Mouse (Mus musculus) liver, embryonic 15.5 days (tissue): ENCODE measurements around the gene Nelfe. TPM values are rescaled to one million over a fixed set of nuclear protein-coding genes. Genes with fewer than 3 reads are reported as not detected.
A peak's percentile ranks its signal among the peaks of the same experiment; 100 is the strongest.
"Not testable (repeated sequence)": the region's sequence is repeated elsewhere in the genome, so short reads cannot be mapped to it uniquely, and the experiment has no call there.

Experiments used
- ATAC-seq: fragments of 200-750 bp; cut with Nextera tagmentation; 2 replicates; pipeline ENCODE4 v1.8.0; 2017; ENCODE audit warnings: moderate number of reproducible peaks, mild to moderate bottlenecking, moderate library complexity; ENCODE audit not compliant: insufficient read depth
- H3K27ac ChIP-seq: fragments of 300-500 bp; sonication (generic); replicated peaks from 2 replicates; pipeline ENCODE4 v1.5.1; 2015; ENCODE audit warnings: mild to moderate bottlenecking, inconsistent platforms
- H3K27me3 ChIP-seq: fragments of 300-500 bp; sonication (generic); 2 replicates; pipeline ENCODE4 v1.6.1; 2015; ENCODE audit warnings: mild to moderate bottlenecking, inconsistent platforms
- H3K36me3 ChIP-seq: fragments of 300-500 bp; sonication (generic); replicated peaks from 2 replicates; pipeline ENCODE4 v1.6.1; 2015; ENCODE audit warnings: moderate library complexity, mild to moderate bottlenecking, inconsistent platforms
- H3K4me1 ChIP-seq: fragments of 300-500 bp; sonication (generic); replicated peaks from 2 replicates; pipeline ENCODE4 v1.6.1; 2015; ENCODE audit warnings: inconsistent platforms
- H3K4me2 ChIP-seq: fragments of 300-500 bp; sonication (generic); 2 replicates; pipeline ENCODE4 v1.6.1; 2015; ENCODE audit warnings: moderate library complexity, mild to moderate bottlenecking, inconsistent platforms
- H3K4me3 ChIP-seq: fragments of 300-500 bp; sonication (generic); replicated peaks from 2 replicates; pipeline ENCODE4 v1.5.1; 2015; ENCODE audit warnings: mild to moderate bottlenecking, inconsistent platforms
- H3K9ac ChIP-seq: fragments of 300-500 bp; sonication (generic); 2 replicates; pipeline ENCODE4 v1.6.1; 2015; ENCODE audit warnings: moderate library complexity, mild to moderate bottlenecking, inconsistent platforms
- H3K9me3 ChIP-seq: fragments of 300-500 bp; sonication (generic); replicated peaks from 2 replicates; pipeline ENCODE4 v1.6.1; 2016; ENCODE audit warnings: inconsistent platforms
- WGBS: fragments of 180-500 bp; shearing (Covaris S2); methylation state at CpG from one replicate; pipeline ENCODE4 v1.1.7; 2015; ENCODE audit warnings: mixed read lengths; ENCODE audit not compliant: insufficient replicate concordance; 5-methylcytosine and 5-hydroxymethylcytosine counted together
- polyA plus RNA-seq: library from polyadenylated mRNA; unstranded; fragments of >200 nt; fragmentation: Nextera tagmentation; extraction: Ambion mirVana; gene quantifications from 2 replicates; pipeline ENCODE4 v1.2.1, GENCODE M21; 2015

Nelfe gene
- polyA plus RNA-seq, 1 experiment from 2014 or later, result 45.6 TPM

- Histone ChIP-seq H3K4me3 (peak overlapping the region; percentile 73), H3K4me1 (peaks cover 72% of the 10 kb centered on the region), H3K36me3 (0 out of 2 replicates have a peak, but pooled peaks cover 7% of the 10 kb centered on the region), H3K9ac (peak overlapping the region; percentile 72), H3K9me3 (no peaks in the 10 kb centered on the region), H3K4me2 (peak overlapping the region; percentile 98), H3K27me3 (no peaks in the 10 kb centered on the region), H3K27ac (peak overlapping the region; percentile 84)
- 14% methylated on average over 51 of the region's 51 CpGs for WGBS
- peak; percentile 5; the same call in 1 of the 2 replicates for ATAC-seq
These were observed 44.8 kb downstream of the Nelfe start for GRCm38 (mm10) chr17:34894801-34895530.

- Histone ChIP-seq H3K27ac (peak overlapping the region; percentile 84), H3K9ac (no peak overlapping the region), H3K36me3 (0 out of 2 replicates have a peak, but pooled peaks cover 7% of the 10 kb centered on the region), H3K27me3 (no peaks in the 10 kb centered on the region), H3K4me2 (peak overlapping the region; percentile 98; the same call in 1 of the 2 replicates), H3K9me3 (no peaks in the 10 kb centered on the region), H3K4me3 (peak overlapping the region; percentile 73; the same call in 1 of the 2 replicates), H3K4me1 (peaks cover 78% of the 10 kb centered on the region)
- ATAC-seq, result no peak
- 91% methylated on average over 15 of the region's 15 CpGs for WGBS
These were observed 45.5 kb downstream of the Nelfe start for GRCm38 (mm10) chr17:34895724-34896123.

- Histone ChIP-seq H3K36me3 (0 out of 2 replicates have a peak, but pooled peaks cover 11% of the 10 kb centered on the region), H3K4me3 (no peak overlapping the region), H3K9me3 (no peaks in the 10 kb centered on the region), H3K27ac (0 out of 2 replicates have a peak overlapping the region, but pooled peaks have one; percentile 19), H3K27me3 (no peaks in the 10 kb centered on the region), H3K4me2 (peak overlapping the region; percentile 99), H3K9ac (no peak overlapping the region), H3K4me1 (peaks cover 78% of the 10 kb centered on the region)
- no peak for ATAC-seq
- WGBS, result 69% methylated on average over 17 of the region's 17 CpGs
These were observed 46.2 kb downstream of the Nelfe start for GRCm38 (mm10) chr17:34896366-34896765.

GRCm38 (mm10) chr17:34897373-34898159, 47.4 kb downstream of the Nelfe start:
- peak overlapping the region; percentile 99 for H3K4me2 ChIP-seq
- H3K9ac ChIP-seq, result peak overlapping the region; percentile 82
- peak overlapping the region; percentile 79 for H3K4me3 ChIP-seq
- H3K36me3 ChIP-seq, result peaks cover 16% of the 10 kb centered on the region
- no peaks in the 10 kb centered on the region for H3K27me3 ChIP-seq
- peaks cover 78% of the 10 kb centered on the region for H3K4me1 ChIP-seq
- H3K27ac ChIP-seq, result peak overlapping the region; percentile 92
- ATAC-seq, result no peak
- no peaks in the 10 kb centered on the region for H3K9me3 ChIP-seq
- 5% methylated on average over 10 of the region's 10 CpGs for WGBS

GRCm38 (mm10) chr17:34898160-34898586, 48.0 kb downstream of the Nelfe start, which contains the start of the genes C2 and Ehmt2:
Gene C2, minus strand, starts transcription at chr17:34898265.
Gene Ehmt2, plus strand, starts transcription at chr17:34898469.
- Histone ChIP-seq H3K4me3 (peak within 1 kb of the TSS; percentile 79), H3K4me2 (peak within 1 kb of the TSS; percentile 99), H3K4me1 (peaks cover 77% of the 10 kb centered on the region), H3K9ac (peak within 1 kb of the TSS; percentile 82), H3K27ac (peak within 1 kb of the TSS; percentile 92), H3K9me3 (no peaks in the 10 kb centered on the region), H3K36me3 (peaks cover 22% of the 10 kb centered on the region), H3K27me3 (no peaks in the 10 kb centered on the region)
- WGBS, result under 1% methylated on average over 22 of the region's 44 CpGs
- peak; percentile 37 for ATAC-seq

GRCm38 (mm10) chr17:34898706-34899052, 48.5 kb downstream of the Nelfe start:
- Histone ChIP-seq H3K4me1 (peaks cover 76% of the 10 kb centered on the region), H3K27me3 (no peaks in the 10 kb centered on the region), H3K27ac (peak overlapping the region; percentile 92), H3K9me3 (no peaks in the 10 kb centered on the region), H3K36me3 (peaks cover 23% of the 10 kb centered on the region), H3K4me3 (peak overlapping the region; percentile 79), H3K4me2 (peak overlapping the region; percentile 99), H3K9ac (peak overlapping the region; percentile 82)
- under 1% methylated on average over 21 of the region's 47 CpGs for WGBS
- ATAC-seq, result no peak

GRCm38 (mm10) chr17:34899053-34899889, 49.1 kb downstream of the Nelfe start:
- H3K36me3 ChIP-seq, result peaks cover 24% of the 10 kb centered on the region
- peaks cover 71% of the 10 kb centered on the region for H3K4me1 ChIP-seq
- WGBS, result under 1% methylated on average over 34 of the region's 45 CpGs
- no peaks in the 10 kb centered on the region for H3K9me3 ChIP-seq
- peak overlapping the region; percentile 82 for H3K9ac ChIP-seq
- H3K27ac ChIP-seq, result peak overlapping the region; percentile 92
- ATAC-seq, result no peak
- H3K4me3 ChIP-seq, result peak overlapping the region; percentile 79
- no peaks in the 10 kb centered on the region for H3K27me3 ChIP-seq
- peak overlapping the region; percentile 99 for H3K4me2 ChIP-seq

- peaks cover 65% of the 10 kb centered on the region for H3K4me1 ChIP-seq
- no peaks in the 10 kb centered on the region for H3K9me3 ChIP-seq
- peak overlapping the region; percentile 82 for H3K9ac ChIP-seq
- peak overlapping the region; percentile 79 for H3K4me3 ChIP-seq
- H3K4me2 ChIP-seq, result peak overlapping the region; percentile 99
- no peaks in the 10 kb centered on the region for H3K27me3 ChIP-seq
- 2% methylated on average over 5 of the region's 5 CpGs for WGBS
- peaks cover 30% of the 10 kb centered on the region for H3K36me3 ChIP-seq
- peak overlapping the region; percentile 92 for H3K27ac ChIP-seq
- ATAC-seq, result no peak
These were observed 49.7 kb downstream of the Nelfe start for GRCm38 (mm10) chr17:34899890-34900243.

GRCm38 (mm10) chr17:34900826-34901225, 50.6 kb downstream of the Nelfe start:
- H3K27me3 ChIP-seq, H3K27ac ChIP-seq, ATAC-seq, H3K9ac ChIP-seq, H3K9me3 ChIP-seq, H3K4me2 ChIP-seq, H3K4me3 ChIP-seq: not testable (repeated sequence)
- H3K4me1 ChIP-seq, result peaks cover 56% of the 10 kb centered on the region
- H3K36me3 ChIP-seq, result peaks cover 39% of the 10 kb centered on the region

- not testable (repeated sequence) for H3K27me3 ChIP-seq, H3K9me3 ChIP-seq, ATAC-seq, H3K4me3 ChIP-seq, H3K4me2 ChIP-seq, H3K27ac ChIP-seq, H3K9ac ChIP-seq
- Histone ChIP-seq H3K36me3 (peaks cover 45% of the 10 kb centered on the region), H3K4me1 (peaks cover 46% of the 10 kb centered on the region)
- WGBS, result 70% methylated on average over 9 of the region's 10 CpGs
These were observed 51.8 kb downstream of the Nelfe start for GRCm38 (mm10) chr17:34901948-34902347.
